Comparison of ENCODE assay signal across 18 mouse cellular contexts in the genomic region with DNA sequence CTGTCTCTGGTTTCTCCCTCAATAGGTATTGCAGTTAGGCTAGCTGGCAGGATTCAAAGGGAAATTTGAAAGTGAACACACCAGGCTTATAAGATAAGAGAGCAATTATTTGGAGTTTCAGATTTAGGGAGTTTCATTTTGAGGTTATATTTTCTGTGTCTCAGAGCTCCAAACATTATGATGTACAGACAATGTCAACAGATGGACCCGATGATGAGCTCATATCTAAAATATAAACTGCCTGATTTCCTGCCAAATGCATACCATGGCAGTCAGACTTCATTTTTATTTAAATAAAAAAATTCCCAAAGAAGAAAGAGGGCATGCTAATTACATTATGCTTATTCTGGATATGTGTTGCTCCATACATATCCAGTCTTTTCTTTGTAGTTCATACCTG.
"Had no signal": no experiment of that assay in that cellular context is flagged by ENCODE, and none has a peak within 500 bp of the region (broad histone marks: within the 10 kb centered on the region; RNA-seq: fewer than 3 reads in every experiment).

No protein-coding gene starts in this region.

- H3K9me3 ChIP-seq: liver, embryonic 13.5 days; midbrain, embryonic 12.5 days; midbrain, embryonic 15.5 days; neural tube, embryonic 12.5 days; neural tube, embryonic 15.5 days had no signal

- DNase-seq: kidney, postnatal 25 days; layer of hippocampus, adult 9-11 months; liver, embryonic 13.5 days; lung, adult 2 months; lung, postnatal 14 days; lung, postnatal 4 days; right cerebral cortex, adult 18-20 months; right cerebral cortex, postnatal 14 days; right cerebral cortex, postnatal 4 days; thymus, postnatal 25 days had no signal

- H3K27me3 ChIP-seq: liver, embryonic 13.5 days; midbrain, embryonic 12.5 days; midbrain, embryonic 15.5 days; neural tube, embryonic 12.5 days; neural tube, embryonic 15.5 days had no signal

- H3K9ac ChIP-seq: liver, embryonic 13.5 days; midbrain, embryonic 12.5 days; midbrain, embryonic 15.5 days; neural tube, embryonic 12.5 days; neural tube, embryonic 15.5 days had no signal

- H3K36me3 ChIP-seq: liver, embryonic 13.5 days; midbrain, embryonic 12.5 days; midbrain, embryonic 15.5 days; neural tube, embryonic 12.5 days; neural tube, embryonic 15.5 days had no signal

- H3K4me2 ChIP-seq: liver, embryonic 13.5 days; midbrain, embryonic 12.5 days; midbrain, embryonic 15.5 days; neural tube, embryonic 12.5 days; neural tube, embryonic 15.5 days had no signal

- H3K4me3 ChIP-seq: layer of hippocampus, adult 2 months; left cerebral cortex, adult 2 months; liver, embryonic 13.5 days; midbrain, embryonic 12.5 days; midbrain, embryonic 15.5 days; neural tube, embryonic 12.5 days; neural tube, embryonic 15.5 days had no signal

- H3K4me1 ChIP-seq: liver, embryonic 13.5 days; midbrain, embryonic 12.5 days; midbrain, embryonic 15.5 days; neural tube, embryonic 12.5 days; neural tube, embryonic 15.5 days had no signal

- ATAC-seq: midbrain, embryonic 15.5 days had no signal

- H3K27ac ChIP-seq: kidney, postnatal 0 days; layer of hippocampus, adult 2 months; liver, embryonic 13.5 days; midbrain, embryonic 12.5 days; midbrain, embryonic 15.5 days; neural tube, embryonic 12.5 days; neural tube, embryonic 15.5 days; stomach, postnatal 0 days had no signal
